Mouse (Mus musculus): Measurements from ENCODE around the gene Mlx.
"Not testable (repeated sequence)": the region's sequence is repeated elsewhere in the genome, so short reads cannot be mapped to it uniquely, and the experiment has no call there.

Gene Mlx

GRCm38 (mm10) chr11:101109351-101109750 lies 22.3 kb downstream of the Mlx start:
- no peak for DNase-seq

- DNase-seq = no peak
Observed at GRCm38 (mm10) chr11:101110708-101111107, 23.6 kb downstream of the Mlx start.

- DNase-seq = no peak
Observed at GRCm38 (mm10) chr11:101111178-101111577, 24.1 kb downstream of the Mlx start.

- no peak for DNase-seq
Observed at GRCm38 (mm10) chr11:101112186-101112585, 25.1 kb downstream of the Mlx start.

GRCm38 (mm10) chr11:101115564-101115963 lies 28.5 kb downstream of the Mlx start:
- no peak for DNase-seq

- DNase-seq = no peak
Observed at GRCm38 (mm10) chr11:101118105-101118504, 31.0 kb downstream of the Mlx start.

GRCm38 (mm10) chr11:101119131-101119760 lies 32.2 kb downstream of the Mlx start:
- no peak for DNase-seq

GRCm38 (mm10) chr11:101119761-101120544 lies 32.9 kb downstream of the Mlx start, which contains the start of the genes Retreg3 and Tubg1:
Gene Retreg3, minus strand, starts transcription at chr11:101119893.
Gene Tubg1, plus strand, starts transcription at chr11:101119938.
- peak; percentile 99 for DNase-seq

GRCm38 (mm10) chr11:101120545-101121188 lies 33.6 kb downstream of the Mlx start:
- DNase-seq = no peak

- DNase-seq = not testable (repeated sequence)
Observed at GRCm38 (mm10) chr11:101124494-101124893, 37.4 kb downstream of the Mlx start.

- not testable (repeated sequence) for DNase-seq
Observed at GRCm38 (mm10) chr11:101125008-101125407, 37.9 kb downstream of the Mlx start.

GRCm38 (mm10) chr11:101127075-101127474 lies 40.0 kb downstream of the Mlx start:
- DNase-seq = no peak

- peak; percentile 76 for DNase-seq
Observed at GRCm38 (mm10) chr11:101128996-101129577, 42.0 kb downstream of the Mlx start.

GRCm38 (mm10) chr11:101130056-101130756 lies 43.1 kb downstream of the Mlx start:
- no peak for DNase-seq

- peak; percentile 55 for DNase-seq
Observed at GRCm38 (mm10) chr11:101131187-101131586, 44.1 kb downstream of the Mlx start.

GRCm38 (mm10) chr11:101131701-101132100 lies 44.6 kb downstream of the Mlx start:
- no peak for DNase-seq

- no peak for DNase-seq
Observed at GRCm38 (mm10) chr11:101133037-101133436, 46.0 kb downstream of the Mlx start.

- no peak for DNase-seq
Observed at GRCm38 (mm10) chr11:101134217-101134865, 47.3 kb downstream of the Mlx start.

GRCm38 (mm10) chr11:101137000-101137399 lies 49.9 kb downstream of the Mlx start:
- DNase-seq = no peak

- DNase-seq = no peak
Observed at GRCm38 (mm10) chr11:101138536-101139181, 51.6 kb downstream of the Mlx start.

GRCm38 (mm10) chr11:101140164-101140819 lies 53.2 kb downstream of the Mlx start:
- DNase-seq = no peak
